19 mouse cellular contexts compared by ENCODE assay signal in the genomic region with DNA sequence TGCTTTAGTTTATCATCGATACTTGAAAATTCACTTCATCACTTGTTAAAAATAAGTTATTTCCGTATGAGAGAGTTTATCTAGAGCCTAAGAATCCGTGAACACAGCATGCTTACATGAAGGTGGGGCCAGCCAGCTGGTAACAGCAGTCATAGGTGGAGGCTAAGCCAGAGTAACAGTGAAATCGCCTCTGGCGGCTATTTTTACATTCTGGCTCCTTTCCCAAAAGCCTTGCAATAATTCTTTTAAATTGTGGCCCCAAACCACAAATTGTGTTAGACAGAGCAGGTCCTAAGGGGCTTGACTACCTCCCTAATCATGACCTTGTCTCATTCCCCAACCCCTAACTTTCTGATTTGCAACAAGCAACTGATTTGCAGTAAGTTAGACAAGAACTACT. TPM values are rescaled to one million over a fixed set of nuclear protein-coding genes. Genes with fewer than 3 reads are reported as not detected.
DNase-seq lines count a peak whose midpoint lies in the region; ATAC-seq and TF ChIP-seq lines count a peak whose summit lies in the region.
"Had no signal": no experiment of that assay in that cellular context is flagged by ENCODE, and none has a peak within 500 bp of the region (broad histone marks: within the 10 kb centered on the region; RNA-seq: fewer than 3 reads in every experiment).

No protein-coding gene starts in this region.

- peak; percentile 21 for DNase-seq in heart, postnatal 0 days (ENCODE audit: low spot score)
- DNase-seq in 3T3-L1 (ENCODE audit: low read depth, low spot score), result peak; percentile 9
- peak; percentile 21 for DNase-seq in adipocyte (ENCODE audit: low spot score)
- DNase-seq in gastrocnemius, postnatal 36 days, result no peak
- DNase-seq: cerebellum, adult 11-12 months; cerebellum, postnatal 10 days; gastrocnemius, adult 2 months; gastrocnemius, postnatal 25 days; heart, adult 11 months; heart, postnatal 14 days; kidney, adult 11 months had no signal

- no peak for TF ChIP-seq CTCF in heart, postnatal 0 days (IDR thresholded peaks at IDR 0.05; ENCODE audit: low read depth)

- H3K4me2 ChIP-seq in heart, postnatal 0 days (ENCODE audit: low read depth, low read length), result no peak overlapping the region
- H3K4me2 ChIP-seq in heart, embryonic 12.5 days, result no peak overlapping the region
- H3K4me2 ChIP-seq: hindbrain, embryonic 13.5 days had no signal

- intact Hi-C loops in gastrocnemius, postnatal 36 days (cut with DNase I), result no loop called here

- no peak overlapping the region for H3K27ac ChIP-seq in heart, postnatal 0 days (ENCODE audit: low read depth)
- H3K27ac ChIP-seq in heart, embryonic 12.5 days (ENCODE audit: poor library complexity, severe bottlenecking), result no peak overlapping the region
- peak overlapping the region; percentile 61 for H3K27ac ChIP-seq in brown adipose tissue, adult 24 weeks (replicated peaks; ENCODE audit: low read depth, low read length)
- H3K27ac ChIP-seq: embryonic facial prominence, embryonic 10.5 days; gastrocnemius, adult 2 months; hindbrain, embryonic 13.5 days; hindbrain, postnatal 0 days had no signal

- H3K9ac ChIP-seq in heart, postnatal 0 days (replicated peaks; ENCODE audit: low read depth, low read length), result no peak overlapping the region
- no peak overlapping the region for H3K9ac ChIP-seq in heart, embryonic 12.5 days
- H3K9ac ChIP-seq: hindbrain, embryonic 13.5 days had no signal

- H3K9me3 ChIP-seq in heart, postnatal 0 days (replicated peaks; ENCODE audit: control insufficient read depth, low read length), result no peaks in the 10 kb centered on the region
- H3K9me3 ChIP-seq in heart, embryonic 12.5 days (replicated peaks), result no peaks in the 10 kb centered on the region
- H3K9me3 ChIP-seq: embryonic facial prominence, embryonic 10.5 days; hindbrain, embryonic 13.5 days had no signal

- H3K4me3 ChIP-seq in heart, postnatal 0 days (ENCODE audit: low read depth, low read length), result no peak overlapping the region
- H3K4me3 ChIP-seq in heart, embryonic 12.5 days, result no peak overlapping the region
- no peak overlapping the region for H3K4me3 ChIP-seq in brown adipose tissue, adult 24 weeks (ENCODE audit: insufficient read depth, low read depth, low read length)
- H3K4me3 ChIP-seq: embryonic facial prominence, embryonic 10.5 days; gastrocnemius, adult 2 months; hindbrain, embryonic 13.5 days had no signal

- no peaks in the 10 kb centered on the region for H3K4me1 ChIP-seq in heart, postnatal 0 days (ENCODE audit: control insufficient read depth, insufficient read depth)
- H3K4me1 ChIP-seq in heart, embryonic 12.5 days (replicated peaks), result peaks cover 6% of the 10 kb centered on the region
- peaks cover 2% of the 10 kb centered on the region; the same call in 1 of the 2 replicates for H3K4me1 ChIP-seq in brown adipose tissue, adult 24 weeks (ENCODE audit: control insufficient read depth, insufficient read depth, insufficient read length, low read length)

- H3K27me3 ChIP-seq in heart, postnatal 0 days (ENCODE audit: control insufficient read depth, insufficient read depth, low read length), result no peaks in the 10 kb centered on the region
- H3K27me3 ChIP-seq in heart, embryonic 12.5 days (replicated peaks), result peaks cover 10% of the 10 kb centered on the region

- no peaks in the 10 kb centered on the region for H3K36me3 ChIP-seq in heart, postnatal 0 days (replicated peaks; ENCODE audit: control insufficient read depth, insufficient read depth, low read length)
- H3K36me3 ChIP-seq in heart, embryonic 12.5 days, result no peaks in the 10 kb centered on the region
- H3K36me3 ChIP-seq: embryonic facial prominence, embryonic 10.5 days; hindbrain, embryonic 13.5 days had no signal

- no peak for TF ChIP-seq EP300 in heart, postnatal 0 days (IDR thresholded peaks at IDR 0.05; ENCODE audit: low read depth)

- 22% methylated on average over 5 of the region's 5 CpGs for WGBS in heart, postnatal 0 days
- 55% methylated on average over 5 of the region's 5 CpGs for WGBS in heart, embryonic 12.5 days

- ATAC-seq in heart, postnatal 0 days (ENCODE audit: insufficient read depth, low read depth), result no peak
- ATAC-seq in heart, embryonic 12.5 days (ENCODE audit: insufficient number of reproducible peaks, low FRiP score), result no peak
- ATAC-seq: forebrain, embryonic 14.5 days; hindbrain, postnatal 0 days had no signal

RNA-seq across cellular contexts. Expression of a gene that starts 4.8 kb away (rescaled TPM):
- total RNA-seq in heart, postnatal 0 days (2014; rRNA removed; ENCODE audit: low replicate concordance), result 0.31 and 0.46 TPM in 2 replicates
- 0.51 and 0.53 TPM in 2 replicates for polyA plus RNA-seq in heart, postnatal 0 days (2015; fragmentation: Nextera tagmentation; extraction: Ambion mirVana)
- polyA plus RNA-seq in heart, embryonic 12.5 days (2016; fragmentation: Nextera tagmentation; extraction: Ambion mirVana), result 2.1 and 2.5 TPM in 2 replicates
- polyA plus RNA-seq in brown adipose tissue, adult 24 weeks (2012; ENCODE audit: insufficient read depth, insufficient read length, missing spikeins), result 22.6 and 25.4 TPM in 2 replicates
- under 1 TPM; 0.31 to 0.72 TPM for total RNA-seq in gastrocnemius, postnatal 36 days (2021)
- total RNA-seq: ES-E14; hematopoietic stem cell, adult 5-6 weeks had no signal

Comparison
In these comparisons a context has a peak if more than half of its experiments do, and no peak if none do; other contexts are left out.
1. DNase-seq: peak in heart, postnatal 0 days (single experiment), 3T3-L1 (single experiment) and adipocyte (single experiment); none in gastrocnemius, postnatal 36 days (0 of 2).